Mouse (Mus musculus) heart, adult 2 months (tissue): ENCODE results near the gene Arhgap31.
"Not testable (repeated sequence)": the region's sequence is repeated elsewhere in the genome, so short reads cannot be mapped to it uniquely, and the experiment has no call there.

Experiments used
- CTCF ChIP-seq: fragments of 200-600 bp; IDR thresholded peaks from 2 replicates; pipeline ENCODE4 v1.8.1; 2022; ENCODE audit warnings: antibody characterized with exemption, mild to moderate bottlenecking, moderate library complexity
- EP300 ChIP-seq: fragments of 200-500 bp; IDR thresholded peaks from 2 replicates; pipeline ENCODE4 v1.6.1; 2011; ENCODE audit warnings: low read depth, low read length, control low read depth; ENCODE audit not compliant: insufficient read depth
- POLR2A ChIP-seq: fragments of 200-500 bp; IDR thresholded peaks from 2 replicates; pipeline ENCODE4 v1.6.1; 2011; ENCODE audit warnings: mild to moderate bottlenecking, low read depth, low read length, control low read depth; ENCODE audit not compliant: insufficient read depth

DNA sequence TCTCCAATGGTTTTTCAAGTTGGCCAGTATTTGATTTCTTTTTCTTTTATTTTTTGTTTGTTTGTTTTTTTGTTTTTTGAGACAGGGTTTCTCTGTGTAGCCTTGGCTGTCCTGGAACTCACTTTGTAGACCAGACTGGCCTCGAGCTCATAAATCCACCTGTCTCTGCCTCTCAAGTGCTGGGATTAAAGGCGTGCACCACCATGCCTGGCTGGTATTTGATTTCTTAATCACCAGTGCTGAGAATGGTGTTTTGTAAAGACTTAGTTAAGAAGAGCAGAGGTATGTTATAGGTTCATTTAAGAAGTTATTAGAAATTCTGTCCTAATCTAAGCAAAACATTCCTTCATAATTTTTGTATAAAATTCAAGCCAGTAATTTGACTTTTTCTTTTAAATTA is 35.1 kb downstream of the Arhgap31 start:
- TF ChIP-seq POLR2A, CTCF, EP300: not testable (repeated sequence)
